Mouse (Mus musculus): ENCODE data around the gene Gvin1.

- no peak for TF ChIP-seq POLR2A (IDR thresholded peaks at IDR 0.05; ENCODE audit: control insufficient read depth, extremely low read depth, insufficient read depth, low read length, poor library complexity)
- TF ChIP-seq CTCF (IDR thresholded peaks at IDR 0.05; ENCODE audit: borderline replicate concordance, control insufficient read depth, extremely low read depth, insufficient read depth, low read length, poor library complexity) = no peak
These were observed 22.0 kb upstream of the Gvin1 start for GRCm38 (mm10) chr7:106237192-106237465.
